Mouse (Mus musculus) embryonic facial prominence, embryonic 11.5 days (tissue): ENCODE results near the gene Jazf1. TPM values are rescaled to one million over a fixed set of nuclear protein-coding genes. Genes with fewer than 3 reads are reported as not detected.

ENCODE experiments used
- ATAC-seq: fragments of 200-750 bp; cut with Nextera tagmentation; replicated peaks from 2 replicates; pipeline ENCODE4 v1.8.0; 2017; ENCODE audit warnings: low read depth; ENCODE audit not compliant: insufficient number of reproducible peaks, low FRiP score, low TSS enrichment
- DNase-seq: peaks from one replicate; pipeline ENCODE4 v3.0.0-alpha.2; 2015; ENCODE audit warnings: low spot score
- H3K27ac ChIP-seq: fragments of 300-500 bp; sonication (generic); replicated peaks from 2 replicates; pipeline ENCODE4 v1.5.1; 2014; ENCODE audit warnings: mild to moderate bottlenecking, low read depth, low read length, control low read depth
- H3K27me3 ChIP-seq: fragments of 300-500 bp; sonication (generic); 2 replicates; pipeline ENCODE4 v1.6.1; 2014; ENCODE audit warnings: mild to moderate bottlenecking, low read length, moderate library complexity, mixed read lengths; ENCODE audit not compliant: control insufficient read depth, insufficient read depth
- H3K36me3 ChIP-seq: fragments of 300-500 bp; sonication (generic); replicated peaks from 2 replicates; pipeline ENCODE4 v1.6.1; 2014; ENCODE audit warnings: low read depth, mild to moderate bottlenecking, low read length, moderate library complexity, mixed read lengths; ENCODE audit not compliant: control insufficient read depth, insufficient read depth
- H3K4me1 ChIP-seq: fragments of 300-500 bp; sonication (generic); 2 replicates; pipeline ENCODE4 v1.6.1; 2014; ENCODE audit warnings: low read length, mixed read lengths; ENCODE audit not compliant: control insufficient read depth, insufficient read depth
- H3K4me2 ChIP-seq: fragments of 300-500 bp; sonication (generic); 2 replicates; pipeline ENCODE4 v1.6.1; 2014; ENCODE audit warnings: low read depth, mild to moderate bottlenecking, control low read depth, low read length, moderate library complexity
- H3K4me3 ChIP-seq: fragments of 300-500 bp; sonication (generic); 2 replicates; pipeline ENCODE4 v1.5.1; 2014; ENCODE audit warnings: low read depth, low read length, control low read depth
- H3K9ac ChIP-seq: fragments of 300-500 bp; sonication (generic); replicated peaks from 2 replicates; pipeline ENCODE4 v1.6.1; 2014; ENCODE audit warnings: mild to moderate bottlenecking, control low read depth, low read length
- H3K9me3 ChIP-seq: fragments of 300-500 bp; sonication (generic); replicated peaks from 2 replicates; pipeline ENCODE4 v1.6.1; 2016; ENCODE audit warnings: mild to moderate bottlenecking, low read length, inconsistent platforms, mixed read lengths; ENCODE audit not compliant: control insufficient read depth
- WGBS: fragments of 180-500 bp; shearing (Covaris S2); extraction: QIAGEN DNeasy Blood & Tissue Kit; methylation state at CpG from one replicate; pipeline ENCODE4 v1.1.7; 2014; 5-methylcytosine and 5-hydroxymethylcytosine counted together
- polyA plus RNA-seq: library from polyadenylated mRNA; unstranded; fragments of >200 nt; fragmentation: Nextera tagmentation; extraction: Ambion mirVana; gene quantifications from 2 replicates; pipeline ENCODE4 v1.2.1, GENCODE M21; 2014

Gene Jazf1
- polyA plus RNA-seq, 1 experiment from 2014 or later, result 5.0 TPM

DNA sequence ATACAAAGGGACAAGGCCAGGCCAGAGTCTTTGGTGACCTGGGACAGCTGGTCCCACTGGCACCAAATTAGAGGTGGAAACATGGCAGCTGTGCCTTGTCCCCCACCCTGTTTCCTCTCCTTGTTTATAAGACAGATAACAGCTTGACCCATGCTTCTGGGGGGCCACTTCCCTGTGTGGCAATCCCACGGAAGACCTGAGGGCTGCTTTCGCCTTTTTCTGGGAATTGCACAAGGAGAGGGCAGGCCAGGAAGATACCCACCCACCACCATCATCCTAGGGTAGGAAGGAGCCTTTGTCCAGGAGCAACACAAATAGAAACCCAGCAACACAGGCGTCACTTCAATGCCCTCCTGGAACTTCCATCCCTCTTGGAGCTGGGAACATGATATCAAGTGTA, 276.0 kb downstream of the Jazf1 start:
- no peak overlapping the region for H3K4me2 ChIP-seq
- WGBS, result 75% methylated on average over 3 of the region's 3 CpGs
- DNase-seq (no peak), ATAC-seq (no peak)
- no peaks in the 10 kb centered on the region for H3K27me3 ChIP-seq
- no peaks in the 10 kb centered on the region for H3K9me3 ChIP-seq
- no peak overlapping the region for H3K27ac ChIP-seq
- no peaks in the 10 kb centered on the region for H3K4me1 ChIP-seq
- no peak overlapping the region for H3K9ac ChIP-seq
- H3K4me3 ChIP-seq, result no peak overlapping the region
- H3K36me3 ChIP-seq, result no peaks in the 10 kb centered on the region

DNA sequence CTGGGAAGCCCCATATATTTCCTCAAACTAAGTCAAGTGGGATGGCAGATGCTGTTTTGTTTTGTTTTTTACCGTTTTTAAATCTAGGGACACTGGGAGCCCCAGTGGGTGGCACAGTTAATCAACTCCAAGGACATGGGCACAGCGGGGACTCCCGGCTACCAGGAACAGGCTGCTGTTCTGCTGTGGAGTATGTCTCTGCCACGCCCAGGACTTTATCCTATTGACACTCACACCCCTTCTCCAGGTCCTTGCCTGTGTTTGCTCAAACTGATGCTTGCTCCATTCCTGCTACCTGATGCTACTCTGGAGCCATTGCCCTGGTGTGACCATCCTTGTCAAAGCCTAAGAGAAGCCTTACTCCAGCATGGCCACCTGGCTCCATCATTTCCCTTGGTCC, 277.6 kb downstream of the Jazf1 start:
- H3K4me2 ChIP-seq, result no peak overlapping the region
- H3K4me3 ChIP-seq, result no peak overlapping the region
- H3K9ac ChIP-seq, result no peak overlapping the region
- 77% methylated on average over 4 of the region's 4 CpGs for WGBS
- no peaks in the 10 kb centered on the region for H3K36me3 ChIP-seq
- DNase-seq (no peak), ATAC-seq (no peak)
- H3K4me1 ChIP-seq, result no peaks in the 10 kb centered on the region
- H3K27me3 ChIP-seq, result no peaks in the 10 kb centered on the region
- no peak overlapping the region for H3K27ac ChIP-seq
- H3K9me3 ChIP-seq, result no peaks in the 10 kb centered on the region

DNA sequence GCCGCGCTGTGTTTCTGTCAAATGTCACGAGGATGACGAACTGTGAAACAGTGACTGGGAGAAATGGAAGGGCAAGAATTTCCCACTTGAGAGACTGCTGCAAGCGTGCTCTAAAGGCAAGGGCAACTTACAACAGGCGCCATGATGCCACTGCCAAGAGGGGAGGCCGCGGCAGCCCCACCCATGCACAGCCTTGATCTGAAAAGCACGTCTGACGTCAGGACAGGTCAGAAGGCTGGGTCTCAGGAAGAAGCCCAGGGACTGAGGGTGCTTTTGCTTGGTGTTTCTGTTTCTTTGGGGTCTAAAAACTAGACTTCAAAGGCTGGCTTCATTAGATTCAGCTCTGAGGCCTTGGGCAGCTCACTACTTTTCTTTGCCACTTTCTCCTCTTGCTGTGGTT, 278.1 kb downstream of the Jazf1 start:
- H3K27ac ChIP-seq, result no peak overlapping the region
- H3K9ac ChIP-seq, result no peak overlapping the region
- H3K36me3 ChIP-seq, result no peaks in the 10 kb centered on the region
- DNase-seq (no peak), ATAC-seq (no peak)
- 83% methylated on average over 10 of the region's 10 CpGs for WGBS
- no peaks in the 10 kb centered on the region for H3K4me1 ChIP-seq
- H3K4me2 ChIP-seq, result no peak overlapping the region
- no peaks in the 10 kb centered on the region for H3K9me3 ChIP-seq
- H3K27me3 ChIP-seq, result no peaks in the 10 kb centered on the region
- no peak overlapping the region for H3K4me3 ChIP-seq

DNA sequence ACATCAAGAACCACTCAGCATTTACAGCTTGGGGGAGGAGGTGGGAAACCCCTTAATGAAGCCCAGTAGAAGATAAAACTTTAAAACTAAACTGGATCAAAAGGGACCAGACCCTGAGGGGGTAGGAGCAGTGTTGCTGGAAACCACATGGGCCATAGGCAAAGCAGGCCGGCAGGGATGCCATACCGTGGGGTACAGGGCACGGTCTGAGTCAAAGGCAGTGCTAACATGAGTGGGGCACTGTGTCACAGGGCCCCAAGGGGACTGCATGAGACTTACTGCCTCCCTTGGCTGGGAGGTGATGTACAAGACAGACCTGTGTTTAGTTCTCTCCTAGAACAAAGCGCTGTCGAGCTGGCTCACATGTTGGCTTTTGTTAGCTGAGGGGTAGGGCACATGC, 288.9 kb downstream of the Jazf1 start:
- ATAC-seq (no peak), DNase-seq (no peak)
- 80% methylated on average over 5 of the region's 5 CpGs for WGBS
- Histone ChIP-seq H3K4me2 (no peak overlapping the region), H3K27me3 (no peaks in the 10 kb centered on the region), H3K27ac (no peak overlapping the region), H3K4me3 (no peak overlapping the region), H3K36me3 (no peaks in the 10 kb centered on the region), H3K4me1 (no peaks in the 10 kb centered on the region), H3K9ac (no peak overlapping the region), H3K9me3 (no peaks in the 10 kb centered on the region)

DNA sequence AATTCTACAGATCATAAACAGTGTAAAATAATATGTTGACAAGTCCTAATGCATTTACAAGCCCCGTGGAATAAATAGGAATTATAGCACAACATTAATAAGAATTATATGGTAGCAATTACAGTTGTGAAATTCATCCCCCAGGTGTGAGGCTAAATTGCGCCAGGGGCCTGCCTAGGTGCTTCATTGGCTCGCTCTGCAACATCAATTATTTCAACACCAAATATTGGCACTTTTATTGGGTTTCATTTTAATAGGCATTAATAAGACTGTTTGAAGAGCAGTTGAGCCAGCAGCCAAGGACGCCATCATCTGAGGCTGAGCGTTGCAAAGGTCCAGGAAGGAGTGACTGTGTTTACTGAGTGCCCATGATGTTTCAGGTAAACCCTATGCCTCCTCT, 289.9 kb downstream of the Jazf1 start:
- Histone ChIP-seq H3K27me3 (no peaks in the 10 kb centered on the region), H3K4me1 (no peaks in the 10 kb centered on the region), H3K36me3 (no peaks in the 10 kb centered on the region), H3K9ac (no peak overlapping the region), H3K4me2 (no peak overlapping the region), H3K4me3 (no peak overlapping the region), H3K27ac (no peak overlapping the region), H3K9me3 (no peaks in the 10 kb centered on the region)
- 88% methylated on average over 5 of the region's 5 CpGs for WGBS
- DNase-seq (no peak), ATAC-seq (no peak)

DNA sequence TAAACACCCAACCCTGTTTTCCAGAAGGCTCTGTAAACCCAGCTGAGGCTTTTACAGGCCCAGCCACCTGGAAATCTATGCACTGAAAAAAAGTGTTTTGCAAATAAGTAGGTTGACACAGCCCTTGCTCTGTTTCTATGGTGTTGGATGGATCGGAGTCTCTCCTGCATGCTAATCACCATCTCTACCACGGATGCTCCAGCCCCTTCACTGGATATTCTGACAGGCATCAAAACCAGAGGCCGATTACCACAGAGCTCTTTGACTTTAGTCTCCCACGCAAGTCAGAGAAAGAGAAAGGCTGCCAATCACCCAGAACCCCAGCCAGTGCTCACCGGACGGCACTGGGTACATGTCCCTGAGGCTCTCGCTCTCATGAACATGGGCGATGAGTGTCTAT, 291.4 kb downstream of the Jazf1 start:
- no peak for ATAC-seq
- Histone ChIP-seq H3K4me1 (no peaks in the 10 kb centered on the region), H3K27ac (no peak overlapping the region), H3K4me3 (no peak overlapping the region), H3K9ac (no peak overlapping the region), H3K9me3 (no peaks in the 10 kb centered on the region), H3K4me2 (no peak overlapping the region), H3K36me3 (no peaks in the 10 kb centered on the region), H3K27me3 (no peaks in the 10 kb centered on the region)
- DNase-seq, result no peak
- WGBS, result 88% methylated on average over 8 of the region's 8 CpGs

DNA sequence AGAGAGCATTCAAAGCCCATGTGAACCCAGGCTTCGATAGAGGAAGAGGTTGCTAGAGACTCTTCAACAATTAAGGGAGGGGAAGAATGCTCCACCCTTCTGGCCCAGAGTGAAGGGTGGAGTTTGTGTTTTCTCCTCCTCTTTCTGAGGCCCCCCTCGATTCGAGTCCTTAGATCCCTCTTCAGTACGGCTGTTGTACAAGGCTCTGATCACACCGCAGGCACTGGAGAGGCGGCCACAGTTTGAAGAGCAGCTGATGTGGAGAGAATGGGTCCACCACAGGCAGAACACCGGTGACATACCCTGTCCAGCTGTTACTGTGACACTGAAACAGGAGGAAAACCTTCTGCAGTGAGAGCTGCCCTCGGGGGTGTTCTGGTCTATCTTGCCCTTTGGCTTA, 292.5 kb downstream of the Jazf1 start:
- Histone ChIP-seq H3K36me3 (no peaks in the 10 kb centered on the region), H3K4me2 (no peak overlapping the region), H3K4me3 (no peak overlapping the region), H3K9me3 (no peaks in the 10 kb centered on the region), H3K4me1 (no peaks in the 10 kb centered on the region), H3K27me3 (no peaks in the 10 kb centered on the region), H3K27ac (no peak overlapping the region), H3K9ac (no peak overlapping the region)
- WGBS, result 86% methylated on average over 8 of the region's 8 CpGs
- DNase-seq, result no peak
- ATAC-seq, result no peak

DNA sequence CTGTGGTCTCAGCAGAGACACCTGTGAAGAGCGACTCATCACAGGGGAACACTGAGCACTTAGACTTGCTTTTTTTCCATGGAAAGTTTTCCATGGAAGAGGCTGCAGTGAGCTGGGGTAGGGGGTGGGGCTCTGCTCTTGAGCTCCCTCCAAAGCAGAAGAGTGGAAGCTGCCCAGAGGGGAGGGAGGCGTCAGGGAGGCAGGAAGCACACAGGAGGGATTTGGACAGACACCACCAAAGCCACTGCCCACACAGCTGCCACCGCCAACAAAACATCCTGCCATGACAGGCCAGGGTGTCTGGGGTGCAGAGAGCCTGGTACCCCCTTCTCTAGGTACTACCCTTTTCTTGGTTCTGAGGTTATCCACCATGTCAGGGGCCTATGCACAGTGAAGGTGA, 293.1 kb downstream of the Jazf1 start:
- H3K4me1 ChIP-seq, result no peaks in the 10 kb centered on the region

DNA sequence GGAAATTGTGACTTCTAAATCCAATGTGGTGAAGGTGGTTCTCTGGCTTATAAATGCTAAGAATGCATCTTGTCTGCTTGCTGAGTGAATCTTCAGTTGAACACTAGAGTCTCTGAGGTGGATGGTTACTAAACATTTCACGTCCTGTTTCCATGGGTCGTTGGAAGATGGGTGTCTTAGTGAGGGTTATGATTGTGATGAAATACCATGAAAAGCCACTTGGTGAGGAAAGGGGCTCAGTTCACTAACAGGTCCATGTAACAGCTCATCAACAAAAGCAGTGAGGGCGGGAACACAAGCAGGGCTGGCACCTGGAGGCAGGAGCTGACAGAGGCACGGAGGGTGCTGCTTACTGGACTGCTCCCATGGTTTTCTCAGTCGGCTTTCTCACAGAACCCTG, 295.3 kb downstream of the Jazf1 start:
- no peaks in the 10 kb centered on the region for H3K27me3 ChIP-seq
- no peak overlapping the region for H3K9ac ChIP-seq
- WGBS, result 85% methylated on average over 5 of the region's 5 CpGs
- no peaks in the 10 kb centered on the region for H3K36me3 ChIP-seq
- ATAC-seq, result no peak
- no peak for DNase-seq
- no peak overlapping the region for H3K27ac ChIP-seq
- no peaks in the 10 kb centered on the region for H3K9me3 ChIP-seq
- H3K4me2 ChIP-seq, result no peak overlapping the region
- no peaks in the 10 kb centered on the region for H3K4me1 ChIP-seq
- H3K4me3 ChIP-seq, result no peak overlapping the region

More for the DNA sequence above, 293.1 kb downstream of the Jazf1 start:
- no peaks in the 10 kb centered on the region for H3K27me3 ChIP-seq
- H3K9ac ChIP-seq, result no peak overlapping the region
- DNase-seq (no peak), ATAC-seq (no peak)
- WGBS, result 78% methylated on average over 3 of the region's 3 CpGs
- H3K9me3 ChIP-seq, result no peaks in the 10 kb centered on the region
- no peak overlapping the region for H3K27ac ChIP-seq
- H3K4me2 ChIP-seq, result no peak overlapping the region
- no peaks in the 10 kb centered on the region for H3K36me3 ChIP-seq
- no peak overlapping the region for H3K4me3 ChIP-seq
